Mouse (Mus musculus) lung, postnatal 0 days (tissue): ENCODE results near the gene Syt14.
A peak's percentile ranks its signal among the peaks of the same experiment; 100 is the strongest.

ENCODE experiments used
- CTCF ChIP-seq: IDR thresholded peaks from 2 replicates; pipeline ENCODE4 v1.5.1; 2016; ENCODE audit warnings: antibody characterized with exemption, mild to moderate bottlenecking
- EP300 ChIP-seq: IDR thresholded peaks from 2 replicates; pipeline ENCODE4 v1.6.1; 2016; ENCODE audit warnings: antibody characterized with exemption, mild to moderate bottlenecking, control low read depth

- TF ChIP-seq EP300 (no peak), CTCF (peak; percentile 56)
These were observed 138.4 kb downstream of the Syt14 start for GRCm38 (mm10) chr1:192897218-192897617.
